Mouse (Mus musculus): Measurements from ENCODE around the gene Srsf1.

DNA sequence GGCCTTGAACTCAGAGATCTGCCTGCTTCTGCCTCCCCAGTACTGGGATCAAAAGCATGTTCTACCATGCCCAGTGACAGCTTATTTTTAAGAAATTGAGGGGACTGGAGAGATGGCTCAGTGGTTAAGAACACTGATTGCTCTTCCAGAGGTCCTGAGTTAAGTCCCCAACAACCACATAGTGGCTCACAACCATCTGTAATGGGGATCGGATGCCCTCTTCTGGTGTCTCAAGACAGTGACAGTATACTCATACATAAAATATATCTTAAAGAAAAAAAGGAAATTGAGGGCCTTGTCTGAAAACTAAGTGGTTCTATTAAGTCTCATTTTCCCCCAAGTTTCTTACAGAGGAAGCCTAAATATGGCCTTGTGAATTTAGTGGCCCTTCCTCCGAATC lies 10.6 kb downstream of the Srsf1 start:
- TF ChIP-seq POLR2A (IDR thresholded peaks at IDR 0.05; ENCODE audit: borderline replicate concordance, extremely low read depth, low read depth, low read length) (no peak), CTCF (IDR thresholded peaks at IDR 0.05; ENCODE audit: insufficient read depth, low read length) (no peak)
